15 mouse cellular contexts compared by ENCODE assay signal in the genomic region with DNA sequence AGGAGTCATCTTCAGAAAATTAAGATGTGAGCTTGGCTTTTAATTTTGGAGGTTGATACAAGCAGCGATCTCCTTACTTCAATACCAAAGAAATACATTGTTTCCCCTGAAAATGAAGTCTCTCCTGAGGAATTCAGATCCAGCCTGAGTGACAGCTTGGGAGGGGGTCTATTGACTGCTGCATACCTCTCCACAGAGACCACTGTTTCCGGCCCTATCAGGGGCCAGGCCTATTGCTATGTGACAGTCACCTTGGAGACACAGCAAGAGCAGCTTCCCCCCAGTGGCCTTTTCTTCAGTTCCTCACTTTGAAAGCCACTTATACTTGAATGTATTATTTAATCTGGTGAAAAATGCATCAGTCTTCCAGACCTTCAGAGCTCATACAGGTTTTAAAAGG.
DNase-seq lines count a peak whose midpoint lies in the region; ATAC-seq lines count a peak whose summit lies in the region.
"Had no signal": no experiment of that assay in that cellular context is flagged by ENCODE, and none has a peak within 500 bp of the region (broad histone marks: within the 10 kb centered on the region; RNA-seq: fewer than 3 reads in every experiment).

No protein-coding gene starts in this region.

- no peaks in the 10 kb centered on the region for H3K27me3 ChIP-seq in forebrain, embryonic 13.5 days
- H3K27me3 ChIP-seq in hindbrain, embryonic 15.5 days, result no peaks in the 10 kb centered on the region
- H3K27me3 ChIP-seq in midbrain, embryonic 15.5 days (replicated peaks), result no peaks in the 10 kb centered on the region
- H3K27me3 ChIP-seq in neural tube, embryonic 15.5 days (replicated peaks), result no peaks in the 10 kb centered on the region
- H3K27me3 ChIP-seq: limb, embryonic 13.5 days; liver, embryonic 15.5 days; neural tube, embryonic 13.5 days had no signal

- peak; percentile 75; the same call in 1 of the 2 replicates for ATAC-seq in forebrain, embryonic 13.5 days
- peak; percentile 80 for ATAC-seq in hindbrain, embryonic 15.5 days (ENCODE audit: low FRiP score, low read depth)
- peak; percentile 80 for ATAC-seq in midbrain, embryonic 15.5 days (replicated peaks)
- no peak for ATAC-seq in neural tube, embryonic 15.5 days (ENCODE audit: low FRiP score)
- ATAC-seq: activated CD4-positive, CD25-positive, alpha-beta regulatory T cell, adult 4 months had no signal

- no peaks in the 10 kb centered on the region for H3K36me3 ChIP-seq in forebrain, embryonic 13.5 days (ENCODE audit: poor library complexity, severe bottlenecking)
- no peaks in the 10 kb centered on the region for H3K36me3 ChIP-seq in hindbrain, embryonic 15.5 days
- H3K36me3 ChIP-seq in midbrain, embryonic 15.5 days (replicated peaks), result no peaks in the 10 kb centered on the region
- no peaks in the 10 kb centered on the region for H3K36me3 ChIP-seq in neural tube, embryonic 15.5 days
- H3K36me3 ChIP-seq: limb, embryonic 13.5 days; liver, embryonic 15.5 days; neural tube, embryonic 13.5 days had no signal

- no peak overlapping the region for H3K9ac ChIP-seq in forebrain, embryonic 13.5 days
- no peak overlapping the region for H3K9ac ChIP-seq in hindbrain, embryonic 15.5 days
- no peak overlapping the region for H3K9ac ChIP-seq in midbrain, embryonic 15.5 days
- no peak overlapping the region for H3K9ac ChIP-seq in neural tube, embryonic 15.5 days (replicated peaks)
- H3K9ac ChIP-seq: limb, embryonic 13.5 days; liver, embryonic 15.5 days; neural tube, embryonic 13.5 days had no signal

- peak; percentile 51 for DNase-seq in embryo, embryonic 10 days (ENCODE audit: low spot score)
- DNase-seq in T-cell, adult 2 months (ENCODE audit: low spot score), result no peak
- no peak for DNase-seq in gastrocnemius, adult 8-10 months (ENCODE audit: low spot score in 2 of 2)
- no peak for DNase-seq in lung, postnatal 10 days
- DNase-seq: cerebellum, postnatal 36 days; right cerebral cortex, adult 18-20 months; thymus, postnatal 25 days had no signal

- H3K27ac ChIP-seq in forebrain, embryonic 13.5 days, result no peak overlapping the region
- H3K27ac ChIP-seq in hindbrain, embryonic 15.5 days (replicated peaks), result no peak overlapping the region
- H3K27ac ChIP-seq in midbrain, embryonic 15.5 days, result no peak overlapping the region
- H3K27ac ChIP-seq in neural tube, embryonic 15.5 days (replicated peaks), result no peak overlapping the region
- H3K27ac ChIP-seq: limb, embryonic 13.5 days; liver, embryonic 15.5 days; neural tube, embryonic 13.5 days had no signal

- H3K9me3 ChIP-seq in forebrain, embryonic 13.5 days (replicated peaks), result no peaks in the 10 kb centered on the region
- H3K9me3 ChIP-seq in hindbrain, embryonic 15.5 days, result no peaks in the 10 kb centered on the region
- no peaks in the 10 kb centered on the region for H3K9me3 ChIP-seq in midbrain, embryonic 15.5 days
- H3K9me3 ChIP-seq in neural tube, embryonic 15.5 days (replicated peaks), result no peaks in the 10 kb centered on the region
- H3K9me3 ChIP-seq: limb, embryonic 13.5 days; liver, embryonic 15.5 days; neural tube, embryonic 13.5 days had no signal

- H3K4me1 ChIP-seq in forebrain, embryonic 13.5 days, result peaks cover 9% of the 10 kb centered on the region; the same call in 1 of the 2 replicates
- 0 out of 2 replicates have a peak, but pooled peaks cover 9% of the 10 kb centered on the region for H3K4me1 ChIP-seq in hindbrain, embryonic 15.5 days (replicated peaks)
- H3K4me1 ChIP-seq in midbrain, embryonic 15.5 days, result no peaks in the 10 kb centered on the region
- H3K4me1 ChIP-seq in neural tube, embryonic 15.5 days, result peaks cover 4% of the 10 kb centered on the region; the same call in 1 of the 2 replicates
- H3K4me1 ChIP-seq: limb, embryonic 13.5 days; liver, embryonic 15.5 days had no signal

- H3K4me2 ChIP-seq in forebrain, embryonic 13.5 days, result 0 out of 2 replicates have a peak overlapping the region, but pooled peaks have one; percentile 13
- H3K4me2 ChIP-seq in hindbrain, embryonic 15.5 days, result no peak overlapping the region
- no peak overlapping the region for H3K4me2 ChIP-seq in midbrain, embryonic 15.5 days
- no peak overlapping the region for H3K4me2 ChIP-seq in neural tube, embryonic 15.5 days
- H3K4me2 ChIP-seq: limb, embryonic 13.5 days; liver, embryonic 15.5 days; neural tube, embryonic 13.5 days had no signal

- WGBS in forebrain, embryonic 13.5 days, result 6% methylated on average over 2 of the region's 2 CpGs
- 10% methylated on average over 2 of the region's 2 CpGs for WGBS in hindbrain, embryonic 15.5 days
- WGBS in midbrain, embryonic 15.5 days, result 6% methylated on average over 2 of the region's 2 CpGs
- 32% methylated on average over 2 of the region's 2 CpGs for WGBS in neural tube, embryonic 15.5 days

- H3K4me3 ChIP-seq in forebrain, embryonic 13.5 days, result no peak overlapping the region
- H3K4me3 ChIP-seq in hindbrain, embryonic 15.5 days, result no peak overlapping the region
- H3K4me3 ChIP-seq in midbrain, embryonic 15.5 days, result no peak overlapping the region
- no peak overlapping the region for H3K4me3 ChIP-seq in neural tube, embryonic 15.5 days (replicated peaks)
- H3K4me3 ChIP-seq: limb, embryonic 13.5 days; liver, embryonic 15.5 days; neural tube, embryonic 13.5 days had no signal
